Mouse (Mus musculus): ENCODE measurements around the gene Abcb7.

DNA sequence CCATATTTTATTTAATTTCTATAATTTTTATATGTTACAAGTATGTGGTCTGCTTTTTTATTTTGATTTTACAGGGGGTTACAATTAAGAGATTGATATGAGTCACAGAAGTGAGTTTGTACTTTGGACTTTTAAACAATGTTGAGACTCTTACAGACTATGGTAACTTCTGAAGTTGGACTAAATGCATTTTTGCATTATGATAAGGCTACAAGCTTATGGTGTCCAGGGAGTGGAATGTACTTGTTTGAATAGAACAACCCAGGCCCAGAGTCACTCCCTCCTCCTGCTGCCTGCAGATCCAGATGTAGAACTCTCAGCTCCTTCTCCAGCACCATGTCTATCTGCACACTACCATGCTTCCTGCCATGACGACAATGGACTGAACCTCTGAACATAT lies 12.5 kb downstream of the Abcb7 start:
- TF ChIP-seq POLR2A (IDR thresholded peaks at IDR 0.05; ENCODE audit: insufficient read depth, low read depth, low read length) (no peak), CTCF (IDR thresholded peaks at IDR 0.05; ENCODE audit: insufficient read depth, low read depth, low read length) (no peak)
